Mouse (Mus musculus) heart, postnatal 0 days (tissue): ENCODE results near the gene Myh11.

Source experiments
- CTCF ChIP-seq: IDR thresholded peaks from 2 replicates; pipeline ENCODE4 v1.5.1; 2016; ENCODE audit warnings: antibody characterized with exemption, control low read depth, low read depth
- EP300 ChIP-seq: IDR thresholded peaks from 2 replicates; pipeline ENCODE4 v1.6.1; 2016; ENCODE audit warnings: antibody characterized with exemption, low read depth

DNA sequence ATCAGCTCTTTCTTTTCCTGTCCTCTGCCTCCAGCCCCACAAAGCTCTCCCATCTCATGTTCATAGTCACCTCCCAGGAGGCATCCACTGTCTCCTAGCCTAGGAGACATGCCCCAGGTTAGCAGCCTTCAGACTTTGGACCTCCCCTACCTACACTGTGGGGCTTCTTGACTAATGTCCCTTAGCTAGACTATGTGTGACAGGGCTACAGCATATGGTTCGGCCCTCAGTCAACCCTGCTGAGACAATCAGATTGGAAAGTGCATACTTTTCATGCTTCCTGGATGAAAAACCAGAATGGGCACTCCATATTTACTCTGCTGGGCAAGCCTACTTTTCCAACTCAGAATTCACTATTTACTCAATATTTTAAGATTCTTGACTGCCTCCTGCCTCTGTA is 28.8 kb downstream of the Myh11 start:
- TF ChIP-seq EP300 (no peak), CTCF (no peak)
